Mouse (Mus musculus) 3134 (cell line): ENCODE data around the gene Rho.

Source experiments
- DNase-seq: peaks from one replicate; pipeline ENCODE4 v3.0.0-alpha.2; 2011; ENCODE audit warnings: low spot score; ENCODE audit not compliant: insufficient read length; ENCODE audit errors: extremely low read depth

Gene Rho

DNA sequence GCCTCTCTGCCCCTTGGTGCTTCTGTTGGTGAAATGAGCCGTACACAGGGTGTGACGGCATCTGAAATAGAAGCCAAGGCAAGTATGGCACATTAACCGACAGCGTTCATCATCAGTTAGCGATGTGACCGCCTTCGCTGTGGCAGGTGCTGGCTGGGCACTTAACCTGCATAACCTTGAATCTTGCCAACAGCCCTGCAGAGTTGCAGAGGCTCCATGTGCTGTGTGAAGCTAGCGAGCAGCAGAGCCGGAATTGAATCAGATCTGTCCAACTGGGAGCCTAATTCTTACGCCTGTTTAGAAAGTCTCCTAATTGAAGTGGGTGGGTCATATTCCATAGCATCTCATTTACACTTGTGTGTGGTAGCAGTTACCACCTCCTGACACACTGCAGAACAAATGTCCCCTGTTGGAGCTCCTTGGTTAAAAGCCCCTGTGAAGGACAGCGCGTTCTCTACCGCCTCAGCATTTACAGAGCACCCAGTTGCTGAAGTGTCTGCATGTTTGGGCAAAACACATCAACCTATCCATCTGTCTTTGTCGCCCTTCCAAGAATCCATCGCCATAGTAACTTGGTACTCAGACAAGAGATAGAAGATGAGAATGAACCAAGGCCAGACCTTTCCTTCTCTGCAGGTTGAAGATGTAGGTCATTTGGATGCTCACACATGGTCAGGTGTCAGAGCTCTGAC is 16.9 kb upstream of the Rho start:
- DNase-seq: no peak

DNA sequence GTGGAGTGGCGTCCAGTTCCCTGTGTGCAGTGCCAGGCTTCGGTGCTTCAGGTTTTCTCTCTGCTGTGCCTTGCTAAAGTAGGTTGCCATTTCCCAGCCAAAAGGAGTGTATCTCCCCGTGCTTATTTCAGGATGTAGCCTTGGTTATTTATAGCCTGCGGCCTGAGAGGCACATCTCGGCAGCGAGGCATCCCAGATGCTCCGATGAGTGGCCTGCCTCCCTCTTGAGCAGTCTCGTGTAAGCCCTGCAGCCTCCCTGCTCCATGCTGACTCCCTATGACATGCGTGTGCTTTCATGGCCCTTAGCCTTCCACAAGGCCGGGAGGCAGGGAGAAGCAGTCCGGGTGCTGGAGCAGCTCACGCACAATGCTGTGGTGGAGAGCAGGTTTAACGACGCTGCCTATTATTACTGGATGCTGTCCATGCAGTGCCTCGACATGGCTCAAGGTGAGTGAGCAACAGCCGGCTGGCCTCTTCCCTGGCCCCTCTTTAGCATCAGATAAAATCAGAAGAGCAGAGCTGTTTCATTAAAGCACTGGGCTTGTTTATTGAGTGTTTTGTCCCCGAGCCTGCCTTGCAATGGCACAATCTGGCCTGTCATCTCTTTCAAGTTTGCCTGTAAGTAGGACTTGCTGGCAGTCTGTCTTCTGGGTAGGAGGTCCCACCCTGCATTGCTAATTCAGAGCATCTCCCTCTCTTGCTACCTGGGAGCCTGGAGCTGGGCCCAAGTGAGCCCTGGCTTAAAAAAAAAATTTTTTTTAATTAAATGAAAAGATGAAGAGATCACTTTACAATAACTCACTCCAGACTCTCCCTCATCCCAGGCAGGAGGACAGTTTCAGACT is 15.7 kb upstream of the Rho start:
- DNase-seq: no peak

DNA sequence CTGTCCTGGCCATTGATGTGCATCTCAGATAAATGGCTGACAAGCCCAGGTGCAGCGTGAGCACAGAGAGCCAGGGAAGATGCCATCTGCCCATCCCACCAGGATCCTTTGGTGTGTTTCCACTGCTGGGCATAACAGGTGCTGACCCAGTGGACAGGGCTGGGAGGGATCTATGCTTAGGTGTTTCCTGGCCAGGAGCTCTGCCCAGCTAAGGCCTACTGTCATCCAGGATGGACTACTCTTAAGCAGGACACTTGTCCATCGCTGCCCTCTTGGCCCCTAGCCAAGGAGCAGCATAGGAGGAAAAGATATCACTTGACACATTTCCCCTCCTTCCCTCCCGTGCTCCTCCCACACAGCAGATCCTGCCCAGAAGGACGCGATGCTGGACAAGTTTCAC is 14.9 kb upstream of the Rho start:
- no peak for DNase-seq

DNA sequence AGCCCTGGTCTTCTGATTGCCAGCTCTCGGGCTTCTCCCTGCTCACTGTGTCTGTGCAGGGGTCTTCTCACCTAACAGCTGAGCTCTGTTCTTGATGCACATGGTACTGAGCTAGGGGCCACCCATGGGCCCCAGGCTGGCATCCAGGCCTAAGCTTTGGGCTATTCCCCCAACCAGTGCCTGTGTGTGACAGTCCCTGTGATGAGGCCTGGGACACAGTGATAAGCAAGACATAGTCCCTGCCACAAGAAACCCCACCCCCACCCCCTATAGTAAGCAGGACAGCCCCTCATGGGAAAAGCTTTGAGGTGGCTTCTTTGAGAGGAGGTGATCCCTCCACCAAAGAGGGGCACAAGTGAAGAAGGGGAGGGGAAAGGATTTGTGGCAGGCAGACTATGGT is 12.9 kb upstream of the Rho start:
- DNase-seq: no peak

DNA sequence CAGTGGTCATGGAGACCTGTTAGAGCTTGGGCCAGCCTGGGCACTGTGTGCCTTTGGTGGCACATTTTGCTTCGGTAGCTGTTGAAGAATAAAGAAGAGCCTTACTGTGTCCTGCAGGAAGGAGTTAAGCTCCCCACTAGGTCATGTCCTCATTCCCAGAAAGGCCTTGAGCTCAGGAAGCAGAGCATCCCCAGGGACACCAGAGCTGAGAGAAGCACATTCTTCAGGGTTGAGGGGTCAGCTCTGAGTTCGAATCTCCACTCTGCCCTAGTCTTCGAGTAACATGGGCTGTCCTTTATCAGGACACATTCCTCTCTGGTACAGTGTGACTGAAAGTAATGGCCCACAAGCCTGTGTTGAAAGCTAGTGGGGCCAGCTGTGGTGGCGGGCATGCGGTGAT is 11.7 kb upstream of the Rho start:
- DNase-seq: no peak

DNA sequence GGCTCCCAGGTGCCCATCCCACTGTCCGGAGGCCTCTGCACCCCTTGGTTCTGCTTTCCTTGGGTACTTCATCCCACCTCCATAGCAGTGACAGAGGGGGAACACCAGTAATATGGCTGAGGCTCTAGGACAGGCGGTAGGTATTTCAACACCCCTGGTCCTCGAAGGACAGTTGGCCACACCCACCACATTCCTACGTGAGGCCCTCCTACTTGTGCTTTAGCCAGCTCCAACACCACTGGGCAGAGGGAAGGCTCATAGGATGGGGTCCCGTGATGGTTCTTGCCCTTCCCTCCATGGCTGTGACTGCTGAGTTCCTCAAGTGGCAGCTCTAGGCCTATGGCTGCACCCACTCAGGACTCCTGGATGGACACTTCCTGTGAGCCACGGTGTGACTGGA is 6.7 kb upstream of the Rho start:
- no peak for DNase-seq

DNA sequence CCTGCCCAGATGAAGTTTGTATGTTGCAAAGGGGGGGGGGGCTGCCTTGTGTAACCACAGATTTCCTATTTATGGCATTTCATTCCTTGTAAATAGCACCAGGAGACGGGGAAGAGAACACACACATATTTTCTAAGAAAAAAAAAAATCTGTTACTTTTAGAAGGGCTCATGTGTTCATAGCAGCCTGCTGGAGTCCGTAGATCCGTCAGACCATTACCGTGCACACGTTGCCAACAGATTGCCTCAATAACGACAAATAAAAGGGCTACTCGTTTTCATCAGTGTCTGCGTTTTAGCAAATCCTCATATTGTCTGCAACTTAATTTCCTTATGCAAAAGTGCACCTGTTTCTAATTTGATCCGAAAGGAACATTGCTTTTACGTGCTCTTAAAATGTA is 5.1 kb upstream of the Rho start:
- DNase-seq: no peak

DNA sequence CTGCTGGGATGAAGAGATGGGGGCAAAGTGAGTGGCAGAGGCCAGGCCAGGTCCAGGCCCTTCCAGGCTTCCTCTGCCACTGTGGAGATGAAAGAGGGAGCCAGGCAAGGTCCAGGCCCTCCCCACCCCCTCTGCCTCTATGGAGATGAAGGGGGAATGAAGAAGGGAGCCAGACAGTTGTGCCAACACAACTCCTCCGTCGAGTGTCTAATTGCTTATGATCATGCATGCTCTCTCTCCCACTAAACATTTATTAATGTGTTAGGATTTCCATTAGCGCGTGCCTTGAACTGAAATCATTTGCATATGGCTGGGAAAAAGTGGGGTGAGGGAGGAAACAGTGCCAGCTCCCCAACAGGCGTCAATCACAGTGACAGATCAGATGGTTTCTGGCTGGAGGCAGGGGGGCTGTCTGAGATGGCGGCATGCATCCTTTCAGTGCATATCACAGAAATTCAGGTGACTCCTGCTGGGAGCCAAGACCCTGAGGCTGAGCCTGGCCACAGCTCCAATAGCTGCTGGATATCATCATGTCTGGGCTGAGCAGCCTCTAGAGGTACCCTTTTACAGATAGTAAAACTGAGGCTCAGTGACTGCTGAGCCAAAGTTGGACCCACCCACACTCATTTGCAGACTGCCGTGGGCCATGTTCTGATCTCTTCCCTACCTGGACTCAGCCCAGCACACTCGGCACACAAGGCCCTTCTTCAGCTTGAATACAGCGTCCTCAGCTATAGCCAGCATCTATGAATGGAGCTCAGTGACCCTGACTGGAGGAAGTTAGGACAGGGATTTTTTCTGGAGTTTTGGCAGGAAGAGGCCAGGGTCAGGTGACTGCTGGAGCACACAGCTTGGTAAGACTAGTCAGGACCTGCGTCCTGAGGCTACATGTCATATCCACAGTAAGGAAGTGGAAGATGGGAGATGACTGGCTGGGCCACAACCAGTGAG is 4.0 kb upstream of the Rho start:
- DNase-seq: no peak

DNA sequence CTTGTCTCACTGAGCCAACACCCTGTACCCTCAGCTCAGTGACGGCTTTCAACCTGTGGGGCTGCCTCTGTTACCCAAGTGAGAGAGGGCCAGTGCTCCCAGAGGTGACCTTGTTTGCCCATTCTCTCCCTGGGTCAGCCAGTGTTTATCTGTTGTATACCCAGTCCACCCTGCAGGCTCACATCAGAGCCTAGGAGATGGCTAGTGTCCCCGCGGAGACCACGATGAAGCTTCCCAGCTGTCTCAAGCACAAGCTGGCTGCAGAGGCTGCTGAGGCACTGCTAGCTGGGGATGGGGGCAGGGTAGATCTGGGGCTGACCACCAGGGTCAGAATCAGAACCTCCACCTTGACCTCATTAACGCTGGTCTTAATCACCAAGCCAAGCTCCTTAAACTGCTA is 1.5 kb upstream of the Rho start:
- DNase-seq: no peak

DNA sequence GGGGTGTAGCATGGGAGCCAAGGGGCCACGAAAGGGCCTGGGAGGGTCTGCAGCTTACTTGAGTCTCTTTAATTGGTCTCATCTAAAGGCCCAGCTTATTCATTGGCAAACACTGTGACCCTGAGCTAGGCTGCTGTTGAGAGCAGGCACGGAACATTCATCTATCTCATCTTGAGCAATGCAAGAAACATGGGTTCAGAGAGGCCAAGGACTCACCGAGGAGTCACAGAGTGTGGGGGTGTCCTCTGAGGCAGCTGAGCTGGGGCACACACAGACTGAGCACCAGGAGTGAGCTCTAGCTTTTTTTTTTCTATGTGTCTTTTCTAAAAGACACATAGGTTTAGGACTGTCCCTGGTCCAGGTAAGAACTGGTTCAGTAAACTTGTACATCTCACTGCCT is 843 bp downstream of the Rho start:
- no peak for DNase-seq

DNA sequence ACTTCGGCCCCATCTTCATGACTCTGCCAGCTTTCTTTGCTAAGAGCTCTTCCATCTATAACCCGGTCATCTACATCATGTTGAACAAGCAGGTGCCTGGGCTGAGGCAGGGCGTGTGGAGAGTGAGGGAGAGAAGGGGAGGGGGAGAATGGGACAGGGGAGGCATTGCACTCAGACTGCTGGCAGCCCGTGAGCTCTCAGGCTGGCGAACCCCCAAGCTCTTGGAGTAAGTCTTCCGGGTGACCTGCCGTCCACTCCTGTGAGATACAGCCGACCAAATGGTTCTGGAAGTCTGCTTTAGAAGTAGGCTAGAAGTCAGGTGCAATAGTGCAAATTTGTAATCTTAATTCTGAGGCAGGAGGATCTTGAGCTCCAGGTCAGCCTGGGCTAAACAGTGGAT is 4.0 kb downstream of the Rho start:
- DNase-seq: no peak

DNA sequence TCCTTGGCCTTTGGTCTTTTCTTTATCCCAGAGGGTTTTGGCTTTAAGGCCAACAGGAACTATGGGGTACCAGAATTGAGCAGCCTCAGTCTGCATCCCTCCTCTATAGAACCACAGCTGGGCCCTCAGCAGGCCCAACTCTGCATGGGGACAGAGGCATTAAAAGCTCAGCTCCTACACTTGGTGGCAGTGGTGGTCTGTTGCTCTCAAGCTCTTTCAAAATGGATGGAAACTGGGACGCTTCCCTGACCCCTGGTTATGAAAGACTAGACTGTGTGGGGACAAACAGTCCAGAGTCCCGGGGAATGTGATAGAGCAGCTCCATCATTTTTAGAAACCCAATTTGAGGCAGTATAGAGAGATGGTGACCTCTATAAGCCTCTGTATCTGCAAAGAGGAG is 6.5 kb downstream of the Rho start:
- DNase-seq: no peak

DNA sequence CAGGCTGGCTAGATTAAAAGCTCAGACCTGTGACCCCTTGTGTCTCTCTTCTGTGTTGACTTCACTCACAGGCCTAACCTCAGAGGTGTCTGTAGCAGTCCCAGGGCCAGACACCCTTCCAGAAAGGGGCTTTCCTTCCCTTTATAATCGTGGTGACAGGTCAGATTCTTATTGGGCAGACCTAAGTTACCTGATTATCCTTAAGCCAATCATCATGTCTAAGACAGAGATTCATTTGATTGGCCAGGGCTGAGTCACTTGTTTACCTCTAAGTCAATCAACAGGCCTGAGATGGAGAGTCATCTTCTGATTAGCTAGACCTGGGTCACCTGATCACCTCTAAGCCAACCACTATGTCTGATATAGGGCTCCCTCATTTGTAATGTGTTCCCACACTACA is 7.2 kb downstream of the Rho start:
- no peak for DNase-seq

DNA sequence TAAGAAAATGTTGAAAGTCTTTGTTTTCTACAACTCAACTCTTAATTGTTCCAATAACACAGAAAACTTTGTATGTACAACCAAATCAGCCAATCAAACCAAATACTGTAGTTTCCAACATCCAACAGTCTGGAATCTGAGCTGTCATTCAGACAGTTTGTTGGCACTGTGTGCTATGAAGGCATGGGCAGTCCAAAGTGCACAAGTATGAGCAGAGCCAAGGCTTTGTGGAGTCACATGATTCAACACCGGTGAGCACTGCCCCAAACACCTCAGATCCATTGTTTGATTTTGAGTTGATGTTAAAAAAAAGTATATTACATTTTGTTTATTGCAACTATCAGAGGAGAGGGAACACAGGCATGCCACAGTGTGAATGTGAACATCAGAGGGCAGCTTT is 9.1 kb downstream of the Rho start:
- no peak for DNase-seq

DNA sequence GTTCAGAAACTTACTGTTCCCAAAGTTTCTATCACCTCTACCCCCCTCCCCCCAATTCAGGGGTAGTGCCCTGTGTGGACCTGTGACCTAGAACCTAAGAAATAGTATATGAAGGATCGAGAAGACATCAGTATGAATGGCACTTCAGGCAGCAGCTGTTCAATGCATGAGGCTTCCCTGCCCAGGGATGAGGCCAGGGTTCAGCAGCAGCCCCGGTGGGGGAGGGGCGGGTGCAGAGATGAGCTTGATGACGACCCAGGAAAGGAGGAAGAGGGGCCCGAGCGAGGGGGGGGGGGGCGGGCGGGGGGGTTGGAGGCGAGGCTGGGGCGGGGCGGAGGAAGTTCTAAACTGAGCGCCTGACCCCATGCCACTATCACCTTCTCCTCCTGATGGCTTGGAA is 9.6 kb downstream of the Rho start:
- no peak for DNase-seq

DNA sequence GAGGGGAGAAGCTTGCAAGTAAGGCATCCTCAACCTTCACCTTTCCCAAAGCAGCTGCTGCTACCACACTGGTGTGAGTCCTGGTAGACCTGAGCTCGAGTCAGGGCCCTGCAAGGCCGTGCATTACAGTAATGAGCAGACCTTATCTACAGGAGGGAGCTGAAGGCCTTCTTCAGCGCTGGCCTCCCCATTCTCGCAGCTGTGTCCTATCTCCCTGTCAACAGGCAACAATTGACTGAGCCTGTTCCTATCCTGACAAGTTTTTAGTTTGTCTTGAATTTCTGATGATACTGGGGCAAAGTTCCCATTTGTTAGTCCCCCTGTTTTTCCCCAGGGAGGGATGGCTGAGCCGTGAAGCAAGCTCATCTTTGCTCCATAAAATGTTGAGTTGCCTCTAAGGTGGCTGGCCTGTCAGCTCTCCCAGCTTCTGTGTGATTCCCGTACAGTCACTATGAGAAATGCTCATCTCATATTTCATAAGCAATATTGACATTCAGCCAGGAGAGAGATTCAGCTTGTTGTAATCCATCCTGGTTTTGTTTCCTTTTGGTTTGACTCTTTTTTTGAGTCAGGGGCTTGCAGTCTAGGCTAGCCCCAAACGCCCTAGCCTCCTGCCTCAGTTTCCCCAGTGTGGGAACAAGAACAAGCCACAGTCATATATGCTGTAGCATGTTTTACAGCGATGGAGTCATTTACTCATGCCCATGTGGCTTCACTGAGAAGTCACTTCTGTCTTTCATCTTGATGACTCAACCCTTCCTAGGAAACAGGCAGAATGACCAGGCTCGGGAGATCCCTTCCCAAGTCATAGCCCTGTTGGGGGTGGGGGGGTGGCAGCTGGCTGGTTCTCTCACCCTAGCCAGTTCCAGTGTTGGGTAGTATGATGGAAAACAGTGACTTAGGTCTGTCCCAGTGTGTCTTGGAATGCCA is 12.2 kb downstream of the Rho start:
- DNase-seq: peak; percentile 74

DNA sequence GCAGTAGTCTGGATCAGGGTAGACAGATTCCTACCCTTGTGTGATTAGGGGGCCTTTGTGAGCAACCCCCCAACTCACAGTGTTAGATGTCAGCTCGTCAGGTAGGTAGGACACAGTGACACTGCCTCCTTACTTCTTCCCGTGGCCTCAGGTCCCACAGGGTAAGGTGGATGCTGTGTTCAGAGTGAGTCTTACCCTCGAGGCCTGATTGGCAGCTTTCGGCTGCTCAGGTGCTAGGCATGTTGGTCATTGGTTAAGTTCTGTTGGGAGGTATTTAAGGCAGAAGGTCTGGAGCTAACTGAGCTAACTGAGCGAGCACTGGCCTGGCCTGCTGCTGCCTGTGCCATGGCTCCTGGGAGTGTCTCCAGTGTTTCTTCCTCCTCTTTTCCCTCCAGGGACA is 13.1 kb downstream of the Rho start, which contains the start of gene H1foo:
Gene H1foo, plus strand, starts transcription at position 301 of the 400 bp plus-strand sequence.
- DNase-seq: no peak

DNA sequence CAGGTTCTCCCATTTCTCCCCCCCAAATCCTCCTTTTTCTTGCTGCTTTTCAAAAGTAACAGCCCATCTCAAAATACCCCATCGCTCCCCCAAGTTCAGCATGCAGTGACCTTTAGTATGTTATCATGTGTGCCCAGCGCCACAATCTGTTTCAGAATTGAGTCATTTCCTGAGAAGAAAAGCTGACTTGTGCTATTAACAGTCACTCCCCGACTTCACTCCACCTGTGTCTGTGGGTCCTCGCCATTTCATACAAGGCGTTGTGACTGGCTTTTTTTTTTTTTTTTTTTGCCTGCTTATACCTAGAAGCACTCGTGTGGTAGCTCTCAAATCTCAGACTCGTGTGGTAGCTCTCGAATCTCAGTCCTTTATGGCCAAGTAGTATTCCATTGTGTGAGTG is 14.1 kb downstream of the Rho start:
- DNase-seq: no peak

DNA sequence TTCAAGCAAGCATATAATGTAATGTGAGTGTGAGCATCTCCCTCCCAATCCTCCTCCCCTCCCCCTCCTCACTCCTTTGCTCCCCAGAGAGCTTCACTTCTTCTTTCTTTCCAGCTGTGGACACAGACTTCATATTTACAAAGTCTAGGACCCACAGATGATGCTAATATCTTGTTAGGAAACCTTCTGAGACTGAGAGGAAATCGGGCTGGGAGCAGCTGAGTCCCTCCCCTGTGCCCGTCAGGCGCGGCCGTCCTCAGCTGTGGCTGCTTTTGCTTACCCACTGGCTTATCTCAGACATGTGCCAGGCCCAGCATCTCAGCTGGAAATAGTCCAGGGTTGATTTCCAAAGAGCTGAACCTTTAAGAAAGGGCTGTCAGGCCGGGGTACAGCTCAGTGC is 14.8 kb downstream of the Rho start:
- DNase-seq: no peak

DNA sequence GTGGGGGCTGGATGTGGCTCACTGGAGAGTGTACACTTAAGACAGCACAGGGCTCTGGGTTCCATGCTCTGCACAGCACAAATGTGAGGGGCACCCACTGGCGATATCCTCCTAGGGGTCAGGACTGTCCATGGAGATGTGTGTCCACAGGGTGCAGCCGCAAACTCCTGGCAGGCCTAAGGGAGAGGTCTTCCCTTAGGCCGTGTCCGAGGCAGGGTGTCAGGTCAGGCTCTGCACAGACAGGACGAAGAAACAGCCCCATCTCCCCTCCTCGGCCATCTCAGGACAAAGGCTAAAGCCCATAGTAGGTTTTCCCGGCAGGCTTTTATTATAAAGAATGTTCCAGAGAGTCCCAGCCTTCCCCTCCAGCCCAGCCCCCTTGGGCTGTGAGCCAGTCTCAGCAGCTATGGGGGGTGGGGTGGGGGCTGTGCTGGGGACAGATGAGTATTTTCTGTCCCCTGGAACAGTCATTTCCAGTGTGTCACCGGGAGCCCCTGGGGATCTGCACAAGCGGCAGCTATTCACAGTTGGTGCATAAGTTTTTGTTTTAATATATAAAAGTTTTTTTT is 23.0 kb downstream of the Rho start:
- DNase-seq: no peak
